Mouse (Mus musculus) liver, adult 2 months (tissue): ENCODE measurements around the gene Sfxn3.

Source experiments
- CTCF ChIP-seq: fragments of 200-500 bp; IDR thresholded peaks from 2 replicates; pipeline ENCODE4 v1.5.1; 2011; ENCODE audit warnings: low read depth, low read length, control low read depth
- POLR2A ChIP-seq: fragments of 200-500 bp; IDR thresholded peaks from 2 replicates; pipeline ENCODE4 v1.6.1; 2011; ENCODE audit warnings: low read length, control low read depth; ENCODE audit not compliant: insufficient read depth; ENCODE audit errors: extremely low read depth

GRCm38 (mm10) chr19:45016341-45017215 is 30.7 kb upstream of the Sfxn3 start:
- TF ChIP-seq CTCF = no peak
- TF ChIP-seq POLR2A = 0 out of 2 replicates have a peak, but pooled peaks have one; percentile 12
